Mouse (Mus musculus): Measurements from ENCODE around the gene Card11. TPM values are rescaled to one million over a fixed set of nuclear protein-coding genes. Genes with fewer than 3 reads are reported as not detected.

Card11 gene
- total RNA-seq, 1 experiment, result 1.2 TPM

DNA sequence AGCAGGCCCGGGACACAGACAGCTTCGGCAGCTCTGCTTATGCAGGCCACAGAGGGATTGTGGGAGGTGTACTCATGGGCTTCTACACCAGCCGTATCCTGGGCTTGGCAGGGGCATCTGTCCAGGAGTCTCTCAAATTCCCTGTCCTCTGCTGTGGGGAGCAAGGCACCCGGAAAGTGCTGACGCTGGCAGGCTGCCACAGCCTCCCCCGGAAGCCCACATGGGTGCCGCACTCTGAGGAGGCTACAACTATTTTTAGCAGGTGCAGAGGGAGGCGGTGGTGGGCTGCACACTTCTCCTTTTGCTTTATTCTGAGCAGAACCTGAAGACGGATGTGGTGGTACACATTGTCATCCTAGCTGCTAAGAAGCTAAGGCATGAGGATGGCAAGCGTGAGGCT, 52.4 kb downstream of the Card11 start:
- no peak for DNase-seq (ENCODE audit: low read depth, low spot score)
- in situ Hi-C loops (cut with MboI; ENCODE audit: low sequenced_read_pairs in 2 of 2, unreplicated experiment in 2 of 2), result no loop called here
- no peaks in the 10 kb centered on the region for H3K4me1 ChIP-seq (ENCODE audit: control insufficient read depth in 2 of 2, insufficient read depth in 2 of 2, low read length in 2 of 2, poor library complexity in 1 of 2)
- H3K4me3 ChIP-seq (ENCODE audit: insufficient read depth in 1 of 2, low read depth in 1 of 2, low read length in 2 of 2, poor library complexity in 1 of 2, severe bottlenecking in 1 of 2), result no peak overlapping the region
- no peak overlapping the region for H3K27ac ChIP-seq (ENCODE audit: insufficient read depth, low read depth, low read length, poor library complexity, severe bottlenecking)
- H3K36me3 ChIP-seq (ENCODE audit: control insufficient read depth, insufficient read depth, low read length, poor library complexity, severe bottlenecking), result no peaks in the 10 kb centered on the region
- H3K9ac ChIP-seq (ENCODE audit: insufficient read depth, low read depth, low read length, poor library complexity, severe bottlenecking), result no peak overlapping the region
- no peaks in the 10 kb centered on the region for H3K9me3 ChIP-seq (ENCODE audit: control insufficient read depth, insufficient read depth, low read depth, low read length)
- TF ChIP-seq CHD2 (IDR thresholded peaks at IDR 0.05; ENCODE audit: low read depth, low read length), result no peak
- no peak for TF ChIP-seq MAFK (IDR thresholded peaks at IDR 0.05; ENCODE audit: insufficient read depth, low read depth, low read length)
- no peak for TF ChIP-seq ZC3H11A (IDR thresholded peaks at IDR 0.05; ENCODE audit: borderline replicate concordance, low read depth, low read length)
- no peak for TF ChIP-seq ZNF384 (IDR thresholded peaks at IDR 0.05; ENCODE audit: low read depth, low read length)
- no peak for TF ChIP-seq HCFC1 (IDR thresholded peaks at IDR 0.05; ENCODE audit: borderline replicate concordance, insufficient read depth, low read length)

GRCm38 (mm10) chr5:140946034-140946433, 54.3 kb downstream of the Card11 start:
- Histone ChIP-seq H3K4me3 (ENCODE audit: insufficient read depth in 1 of 2, low read depth in 1 of 2, low read length in 2 of 2, poor library complexity in 1 of 2, severe bottlenecking in 1 of 2) (no peak overlapping the region), H3K9me3 (ENCODE audit: control insufficient read depth, insufficient read depth, low read depth, low read length) (no peaks in the 10 kb centered on the region), H3K9ac (ENCODE audit: insufficient read depth, low read depth, low read length, poor library complexity, severe bottlenecking) (no peak overlapping the region), H3K4me1 (ENCODE audit: control insufficient read depth in 2 of 2, insufficient read depth in 2 of 2, low read length in 2 of 2, poor library complexity in 1 of 2) (no peaks in the 10 kb centered on the region), H3K36me3 (ENCODE audit: control insufficient read depth, insufficient read depth, low read length, poor library complexity, severe bottlenecking) (no peaks in the 10 kb centered on the region), H3K27ac (ENCODE audit: insufficient read depth, low read depth, low read length, poor library complexity, severe bottlenecking) (no peak overlapping the region)
- in situ Hi-C loops (cut with MboI; ENCODE audit: low sequenced_read_pairs in 2 of 2, unreplicated experiment in 2 of 2), result no loop called here
- TF ChIP-seq ZNF384 (IDR thresholded peaks at IDR 0.05; ENCODE audit: low read depth, low read length) (no peak), ZC3H11A (IDR thresholded peaks at IDR 0.05; ENCODE audit: borderline replicate concordance, low read depth, low read length) (no peak), HCFC1 (IDR thresholded peaks at IDR 0.05; ENCODE audit: borderline replicate concordance, insufficient read depth, low read length) (no peak), CHD2 (IDR thresholded peaks at IDR 0.05; ENCODE audit: low read depth, low read length) (no peak), MAFK (IDR thresholded peaks at IDR 0.05; ENCODE audit: insufficient read depth, low read depth, low read length) (no peak)
- DNase-seq (ENCODE audit: low read depth, low spot score), result no peak

DNA sequence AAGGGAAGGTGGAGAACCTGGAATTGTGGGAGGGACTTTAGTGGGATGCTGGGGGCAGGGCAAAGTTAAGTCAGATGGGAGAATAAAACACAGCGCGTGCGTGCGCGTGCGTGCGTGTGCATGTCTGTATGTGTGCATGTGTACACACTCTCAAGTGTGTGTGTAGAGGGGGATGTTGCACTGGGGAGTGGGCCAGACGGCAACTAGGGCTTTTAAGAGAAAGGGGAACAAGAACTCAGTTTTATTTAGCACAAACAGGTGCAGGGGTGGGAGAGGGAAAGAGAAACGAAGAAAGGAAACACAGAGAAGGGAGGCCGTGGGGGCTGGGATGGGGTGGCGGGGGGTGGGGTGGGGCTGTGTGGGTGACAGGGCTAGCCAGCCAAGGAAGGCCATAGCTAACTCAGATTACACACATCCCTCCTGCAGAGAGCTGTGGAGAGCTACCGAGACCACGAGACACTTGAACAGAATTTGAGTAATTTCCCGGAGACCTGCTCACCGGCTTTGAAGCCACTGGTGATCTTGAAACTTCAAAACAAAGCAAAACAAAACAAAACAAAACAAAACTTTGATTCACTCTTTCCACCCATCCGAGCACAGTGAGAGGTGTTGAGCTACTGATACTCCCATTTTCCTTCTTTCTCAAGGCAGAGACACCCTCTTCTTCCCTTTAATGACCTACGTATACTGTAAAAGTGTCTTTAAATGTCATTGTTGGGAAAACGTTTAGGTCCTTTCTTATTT, 55.8 kb downstream of the Card11 start:
- no peaks in the 10 kb centered on the region for H3K4me1 ChIP-seq (ENCODE audit: control insufficient read depth in 2 of 2, insufficient read depth in 2 of 2, low read length in 2 of 2, poor library complexity in 1 of 2)
- in situ Hi-C loops (cut with MboI; ENCODE audit: low sequenced_read_pairs in 2 of 2, unreplicated experiment in 2 of 2), result no loop called here
- H3K36me3 ChIP-seq (ENCODE audit: control insufficient read depth, insufficient read depth, low read length, poor library complexity, severe bottlenecking), result no peaks in the 10 kb centered on the region

GRCm38 (mm10) chr5:140940923-140941491, 59.4 kb downstream of the Card11 start:
- no peak overlapping the region for H3K27ac ChIP-seq (ENCODE audit: insufficient read depth, low read depth, low read length, poor library complexity, severe bottlenecking)
- in situ Hi-C loops (cut with MboI; ENCODE audit: low sequenced_read_pairs in 2 of 2, unreplicated experiment in 2 of 2), result no loop called here
- no peaks in the 10 kb centered on the region for H3K9me3 ChIP-seq (ENCODE audit: control insufficient read depth, insufficient read depth, low read depth, low read length)
- H3K4me1 ChIP-seq (ENCODE audit: control insufficient read depth in 2 of 2, insufficient read depth in 2 of 2, low read length in 2 of 2, poor library complexity in 1 of 2), result no peaks in the 10 kb centered on the region
- no peaks in the 10 kb centered on the region for H3K36me3 ChIP-seq (ENCODE audit: control insufficient read depth, insufficient read depth, low read length, poor library complexity, severe bottlenecking)
- no peak overlapping the region for H3K9ac ChIP-seq (ENCODE audit: insufficient read depth, low read depth, low read length, poor library complexity, severe bottlenecking)
- DNase-seq (ENCODE audit: low read depth, low spot score), result no peak
- H3K4me3 ChIP-seq (ENCODE audit: insufficient read depth in 1 of 2, low read depth in 1 of 2, low read length in 2 of 2, poor library complexity in 1 of 2, severe bottlenecking in 1 of 2), result no peak overlapping the region
- no peak for TF ChIP-seq CHD2 (IDR thresholded peaks at IDR 0.05; ENCODE audit: low read depth, low read length)
- no peak for TF ChIP-seq HCFC1 (IDR thresholded peaks at IDR 0.05; ENCODE audit: borderline replicate concordance, insufficient read depth, low read length)
- TF ChIP-seq MAFK (IDR thresholded peaks at IDR 0.05; ENCODE audit: insufficient read depth, low read depth, low read length), result no peak
- no peak for TF ChIP-seq ZNF384 (IDR thresholded peaks at IDR 0.05; ENCODE audit: low read depth, low read length)
- no peak for TF ChIP-seq ZC3H11A (IDR thresholded peaks at IDR 0.05; ENCODE audit: borderline replicate concordance, low read depth, low read length)

More for the DNA sequence above, 55.8 kb downstream of the Card11 start:
- Histone ChIP-seq H3K9ac (ENCODE audit: insufficient read depth, low read depth, low read length, poor library complexity, severe bottlenecking) (no peak overlapping the region), H3K27ac (ENCODE audit: insufficient read depth, low read depth, low read length, poor library complexity, severe bottlenecking) (no peak overlapping the region), H3K9me3 (ENCODE audit: control insufficient read depth, insufficient read depth, low read depth, low read length) (no peaks in the 10 kb centered on the region), H3K4me3 (ENCODE audit: insufficient read depth in 1 of 2, low read depth in 1 of 2, low read length in 2 of 2, poor library complexity in 1 of 2, severe bottlenecking in 1 of 2) (no peak overlapping the region)
- DNase-seq (ENCODE audit: low read depth, low spot score), result no peak
- TF ChIP-seq MAFK (IDR thresholded peaks at IDR 0.05; ENCODE audit: insufficient read depth, low read depth, low read length) (no peak), HCFC1 (IDR thresholded peaks at IDR 0.05; ENCODE audit: borderline replicate concordance, insufficient read depth, low read length) (no peak), ZC3H11A (IDR thresholded peaks at IDR 0.05; ENCODE audit: borderline replicate concordance, low read depth, low read length) (no peak), CHD2 (IDR thresholded peaks at IDR 0.05; ENCODE audit: low read depth, low read length) (no peak), ZNF384 (IDR thresholded peaks at IDR 0.05; ENCODE audit: low read depth, low read length) (no peak)
